Mouse (Mus musculus) heart, postnatal 14 days (tissue): Measurements from ENCODE around the gene Ppard. TPM values are rescaled to one million over a fixed set of nuclear protein-coding genes. Genes with fewer than 3 reads are reported as not detected.

Experiments
- DNase-seq, 2 experiments: peaks; one replicate each; pipeline ENCODE4 v3.0.0; 2021 to 2022
- intact Hi-C: fragments of 180-260 bp; cut with DNase I; formaldehyde crosslinking; loops from one replicate; pipeline ENCODE4 v1.15.1; 2025
- long read RNA-seq, 2 experiments: library from polyadenylated mRNA; stranded (forward); transcript quantifications; one replicate each; pipeline ENCODE4 v2.0.0; 2021
- total RNA-seq, 2 experiments: library from RNA; stranded (reverse); gene quantifications; 2 replicates each; pipeline ENCODE4 v1.2.3; 2021

Ppard gene
- 10 to 100 TPM; 37.7 to 39.4 TPM for total RNA-seq
- long read RNA-seq, experiment 1, partial matches to known transcripts, result 0 of 4 reads
- long read RNA-seq, experiment 1, other reads (novel, unspliced or antisense), result 4 of 4 reads
- long read RNA-seq, experiment 2, partial matches to known transcripts, result 0 of 2 reads
- long read RNA-seq, experiment 2, other reads (novel, unspliced or antisense), result 2 of 2 reads

GRCm38 (mm10) chr17:28232475-28233060 lies at the start of gene Ppard:
Gene Ppard, plus strand, starts transcription at chr17:28232700.
- intact Hi-C loops, result loop anchor here (5.0 kb wide), 1 partner anchor 40 kb away; no protein-coding TSS in a partner anchor
- DNase-seq, result peak; percentile 99

GRCm38 (mm10) chr17:28184971-28185638 lies 47.4 kb upstream of the Ppard start:
- intact Hi-C loops, result no loop called here
- no peak for DNase-seq

GRCm38 (mm10) chr17:28188313-28188712 lies 44.2 kb upstream of the Ppard start:
- no peak for DNase-seq
- intact Hi-C loops, result no loop called here

- no peak for DNase-seq
- intact Hi-C loops, result no loop called here
These were observed 39.7 kb upstream of the Ppard start for GRCm38 (mm10) chr17:28192754-28193153.

GRCm38 (mm10) chr17:28193559-28193958 lies 38.9 kb upstream of the Ppard start:
- intact Hi-C loops, result no loop called here
- no peak for DNase-seq

- intact Hi-C loops, result no loop called here
- no peak for DNase-seq
These were observed 37.5 kb upstream of the Ppard start for GRCm38 (mm10) chr17:28195033-28195432.

- intact Hi-C loops, result no loop called here
- DNase-seq, result no peak
These were observed 34.9 kb upstream of the Ppard start for GRCm38 (mm10) chr17:28197646-28198045.

- intact Hi-C loops, result no loop called here
- DNase-seq, result no peak
These were observed 30.5 kb upstream of the Ppard start for GRCm38 (mm10) chr17:28201982-28202381.

- intact Hi-C loops, result no loop called here
- DNase-seq, result peak; percentile 60 to 75
These were observed 28.3 kb upstream of the Ppard start for GRCm38 (mm10) chr17:28204052-28204720.

GRCm38 (mm10) chr17:28205443-28205842 lies 27.1 kb upstream of the Ppard start:
- intact Hi-C loops, result loop anchor here (5.0 kb wide), 3 partner anchors 102 to 327 kb away; partner anchors contain the start of genes Armc12 and Tulp1

GRCm38 (mm10) chr17:28207092-28207491 lies 25.4 kb upstream of the Ppard start:
- intact Hi-C loops, result loop anchor here (5.0 kb wide), 3 partner anchors 100 to 325 kb away; partner anchors contain the start of genes Armc12 and Tulp1
- DNase-seq, result no peak

More at GRCm38 (mm10) chr17:28205443-28205842, 27.1 kb upstream of the Ppard start:
- DNase-seq, result no peak

GRCm38 (mm10) chr17:28207591-28208313 lies 24.7 kb upstream of the Ppard start, which contains the start of gene Def6:
Gene Def6, plus strand, starts transcription at chr17:28207778.
- peak; percentile 80 to 83 for DNase-seq
- intact Hi-C loops, result loop anchor here (2.0 to 5.0 kb wide), 4 partner anchors 15 to 325 kb away; partner anchors contain the start of genes Armc12 and Tulp1

- intact Hi-C loops, result loop anchor here (2.0 to 5.0 kb wide), 4 partner anchors 15 to 324 kb away; partner anchors contain the start of genes Armc12 and Tulp1
These were observed 24.2 kb upstream of the Ppard start for GRCm38 (mm10) chr17:28208314-28208612.

GRCm38 (mm10) chr17:28209457-28210110 lies 22.9 kb upstream of the Ppard start:
- intact Hi-C loops, result loop anchor here (2.0 to 5.0 kb wide), 4 partner anchors 13 to 323 kb away; partner anchors contain the start of genes Armc12 and Tulp1
- DNase-seq, result no peak

More at GRCm38 (mm10) chr17:28208314-28208612, 24.2 kb upstream of the Ppard start:
- no peak for DNase-seq

- intact Hi-C loops, result no loop called here
- no peak for DNase-seq
These were observed 20.6 kb upstream of the Ppard start for GRCm38 (mm10) chr17:28211921-28212341.

- intact Hi-C loops, result no loop called here
- no peak for DNase-seq
These were observed 20.1 kb upstream of the Ppard start for GRCm38 (mm10) chr17:28212391-28212790.

GRCm38 (mm10) chr17:28213236-28213635 lies 19.3 kb upstream of the Ppard start:
- intact Hi-C loops, result no loop called here
- DNase-seq, result no peak

- intact Hi-C loops, result no loop called here
- DNase-seq, result no peak
These were observed 15.7 kb upstream of the Ppard start for GRCm38 (mm10) chr17:28216791-28217190.
